Comparison of ENCODE assay signal across 23 mouse cellular contexts in genomic region chr3:51604489-51604888, GRCm38 (mm10). TPM values are rescaled to one million over a fixed set of nuclear protein-coding genes. Genes with fewer than 3 reads are reported as not detected.
DNase-seq lines count a peak whose midpoint lies in the region; ATAC-seq lines count a peak whose summit lies in the region.
"Had no signal": no experiment of that assay in that cellular context is flagged by ENCODE, and none has a peak within 500 bp of the region (broad histone marks: within the 10 kb centered on the region; RNA-seq: fewer than 3 reads in every experiment).

No protein-coding gene starts in this region.

- H3K36me3 ChIP-seq in neural tube, embryonic 13.5 days: no peaks in the 10 kb centered on the region
- no peaks in the 10 kb centered on the region for H3K36me3 ChIP-seq in forebrain, embryonic 15.5 days
- H3K36me3 ChIP-seq in neural tube, embryonic 15.5 days: no peaks in the 10 kb centered on the region
- H3K36me3 ChIP-seq: limb, embryonic 13.5 days; lung, embryonic 15.5 days had no signal

- no peaks in the 10 kb centered on the region for H3K9me3 ChIP-seq in neural tube, embryonic 13.5 days
- no peaks in the 10 kb centered on the region for H3K9me3 ChIP-seq in forebrain, embryonic 15.5 days
- no peaks in the 10 kb centered on the region for H3K9me3 ChIP-seq in neural tube, embryonic 15.5 days (replicated peaks)
- H3K9me3 ChIP-seq: limb, embryonic 13.5 days; lung, embryonic 15.5 days had no signal

- H3K4me2 ChIP-seq in neural tube, embryonic 13.5 days: no peak overlapping the region
- no peak overlapping the region for H3K4me2 ChIP-seq in forebrain, embryonic 15.5 days (replicated peaks)
- no peak overlapping the region for H3K4me2 ChIP-seq in neural tube, embryonic 15.5 days
- H3K4me2 ChIP-seq: heart, embryonic 11.5 days; limb, embryonic 13.5 days; liver, embryonic 11.5 days; lung, embryonic 15.5 days; midbrain, embryonic 11.5 days had no signal

- ATAC-seq in neural tube, embryonic 13.5 days (ENCODE audit: low read depth): no peak
- no peak for ATAC-seq in forebrain, embryonic 15.5 days (replicated peaks)
- ATAC-seq in neural tube, embryonic 15.5 days (ENCODE audit: low FRiP score): no peak
- ATAC-seq: activated CD4-positive, CD25-positive, alpha-beta regulatory T cell, adult 4 months; intestine, postnatal 0 days had no signal

- intact Hi-C loops in heart, postnatal 14 days (cut with DNase I): no loop called here

- H3K9ac ChIP-seq in neural tube, embryonic 13.5 days: no peak overlapping the region
- no peak overlapping the region for H3K9ac ChIP-seq in forebrain, embryonic 15.5 days (replicated peaks)
- no peak overlapping the region for H3K9ac ChIP-seq in neural tube, embryonic 15.5 days (replicated peaks)
- H3K9ac ChIP-seq: limb, embryonic 13.5 days; lung, embryonic 15.5 days had no signal

- H3K4me1 ChIP-seq in neural tube, embryonic 13.5 days (replicated peaks): peaks cover 9% of the 10 kb centered on the region
- peaks cover 19% of the 10 kb centered on the region; the same call in 1 of the 2 replicates for H3K4me1 ChIP-seq in forebrain, embryonic 15.5 days
- H3K4me1 ChIP-seq in neural tube, embryonic 15.5 days: 0 out of 2 replicates have a peak, but pooled peaks cover 7% of the 10 kb centered on the region
- H3K4me1 ChIP-seq: limb, embryonic 13.5 days; lung, embryonic 15.5 days had no signal

- 83% methylated on average over 3 of the region's 3 CpGs for WGBS in neural tube, embryonic 13.5 days
- WGBS in forebrain, embryonic 15.5 days: 93% methylated on average over 3 of the region's 3 CpGs
- WGBS in neural tube, embryonic 15.5 days: 88% methylated on average over 3 of the region's 3 CpGs

- H3K27ac ChIP-seq in neural tube, embryonic 13.5 days (replicated peaks): peak overlapping the region; percentile 72
- peak overlapping the region; percentile 89 for H3K27ac ChIP-seq in forebrain, embryonic 15.5 days (replicated peaks)
- peak overlapping the region; percentile 2; the same call in 1 of the 2 replicates for H3K27ac ChIP-seq in neural tube, embryonic 15.5 days (replicated peaks)
- H3K27ac ChIP-seq: left cerebral cortex, adult 2 months; limb, embryonic 13.5 days; lung, embryonic 15.5 days had no signal

- peak; percentile 25 for DNase-seq in heart, adult 11 months
- DNase-seq in heart, postnatal 14 days: no peak
- DNase-seq in neural tube, embryonic 10.5 days (ENCODE audit: extremely low spot score, low spot score): no peak
- no peak for DNase-seq in spleen, adult 12 weeks (ENCODE audit: low spot score)
- no peak for DNase-seq in right cerebral cortex, adult 18-20 months
- DNase-seq: gastrocnemius, postnatal 14 days; kidney, adult 9 months; thymus, postnatal 4 days had no signal

- H3K4me3 ChIP-seq in neural tube, embryonic 13.5 days: no peak overlapping the region
- no peak overlapping the region for H3K4me3 ChIP-seq in forebrain, embryonic 15.5 days
- H3K4me3 ChIP-seq in neural tube, embryonic 15.5 days (replicated peaks): no peak overlapping the region
- H3K4me3 ChIP-seq: erythroblast, embryonic 14.5 days; left cerebral cortex, adult 2 months; limb, embryonic 13.5 days; lung, embryonic 15.5 days had no signal

- no peaks in the 10 kb centered on the region for H3K27me3 ChIP-seq in neural tube, embryonic 13.5 days
- H3K27me3 ChIP-seq in forebrain, embryonic 15.5 days: no peaks in the 10 kb centered on the region
- H3K27me3 ChIP-seq in neural tube, embryonic 15.5 days (replicated peaks): no peaks in the 10 kb centered on the region
- H3K27me3 ChIP-seq: limb, embryonic 13.5 days; lung, embryonic 15.5 days had no signal

RNA-seq across cellular contexts. Expression of gene Setd7, which starts 43.8 kb away (rescaled TPM):
- 10 to 100 TPM; 56.2 to 56.7 TPM for total RNA-seq in heart, postnatal 14 days (2021)
- polyA plus RNA-seq in neural tube, embryonic 13.5 days (2015; fragmentation: Nextera tagmentation; extraction: Ambion mirVana): 3.4 and 4.1 TPM in 2 replicates
- 4.4 and 5.5 TPM in 2 replicates for polyA plus RNA-seq in forebrain, embryonic 15.5 days (2015; fragmentation: Nextera tagmentation; extraction: Ambion mirVana)
- 2.6 and 4.2 TPM in 2 replicates for polyA plus RNA-seq in neural tube, embryonic 15.5 days (2015; fragmentation: Nextera tagmentation; extraction: Ambion mirVana)

RNA-seq across cellular contexts. Expression of gene Mgst2, which starts 55.7 kb away (rescaled TPM):
- 1 to 10 TPM; 2.1 to 2.9 TPM for total RNA-seq in heart, postnatal 14 days (2021)
- 1.3 and 3.6 TPM in 2 replicates for polyA plus RNA-seq in neural tube, embryonic 13.5 days (2015; fragmentation: Nextera tagmentation; extraction: Ambion mirVana)
- 0.36 and 0.95 TPM in 2 replicates for polyA plus RNA-seq in forebrain, embryonic 15.5 days (2015; fragmentation: Nextera tagmentation; extraction: Ambion mirVana)
- 0.88 and 9.5 TPM in 2 replicates for polyA plus RNA-seq in neural tube, embryonic 15.5 days (2015; fragmentation: Nextera tagmentation; extraction: Ambion mirVana)
- total RNA-seq: layer of hippocampus, adult 18-20 months; layer of hippocampus, postnatal 14 days; left cerebral cortex, adult 2 months; left cerebral cortex, postnatal 25 days had no signal
- polyA plus RNA-seq: erythroblast, embryonic 14.5 days; midbrain, embryonic 11.5 days had no signal

Comparison
In these comparisons a context has a peak if more than half of its experiments do, and no peak if none do; other contexts are left out.
1. H3K27ac ChIP-seq: peak in every context shown above with its lines; median percentile 89 in forebrain, embryonic 15.5 days; 72 in neural tube, embryonic 13.5 days; 2 in neural tube, embryonic 15.5 days.